Mouse (Mus musculus): Measurements from ENCODE around the gene Ethe1.

- TF ChIP-seq CTCF (IDR thresholded peaks at IDR 0.05; ENCODE audit: extremely low read depth, insufficient read depth, low read length) (no peak), POLR2A (IDR thresholded peaks at IDR 0.05; ENCODE audit: extremely low read depth, insufficient read depth, low read length) (no peak)
Measured at GRCm38 (mm10) chr7:24584876-24585275, 2.5 kb upstream of the Ethe1 start.

Data from cortical plate, adult 2 months (tissue).